Mouse (Mus musculus) hindbrain, embryonic 15.5 days (tissue): ENCODE data around the gene Mbd3l2. TPM values are rescaled to one million over a fixed set of nuclear protein-coding genes. Genes with fewer than 3 reads are reported as not detected.

Source experiments
- microRNA-seq: library from miRNA; unstranded; fragments of <30 nt; microRNA quantifications from one replicate; pipeline ENCODE4, GENCODE M21; 2016
- polyA plus RNA-seq: library from polyadenylated mRNA; unstranded; fragments of >200 nt; fragmentation: Nextera tagmentation; extraction: Ambion mirVana; gene quantifications from 2 replicates; pipeline ENCODE4 v1.2.1, GENCODE M21; 2015

Gene Mbd3l2
- polyA plus RNA-seq, 1 experiment from 2014 or later, result 0.12 TPM

Small RNAs within 50 kb of the gene (microRNA-seq; reads per million reads assigned to microRNA genes)
- not detected for gene Gm22854

Other genes starting within 250 kb of the Mbd3l2 start
- 122 and 130 TPM in 2 replicates for gene Chordc1, start 138.5 kb upstream of the Mbd3l2 start, polyA plus RNA-seq
- 1.7 and 2.2 TPM in 2 replicates for gene Naalad2, start 27.7 kb upstream of the Mbd3l2 start, polyA plus RNA-seq
- not detected in 2 replicates for gene Ubtfl1, start 26.2 kb upstream of the Mbd3l2 start, polyA plus RNA-seq
- gene Zfp558, start 47.6 kb downstream of the Mbd3l2 start, polyA plus RNA-seq, result 30.0 and 39.0 TPM in 2 replicates
- gene Mbd3l1, start 47.7 kb downstream of the Mbd3l2 start, polyA plus RNA-seq, result not detected in 2 replicates
- gene Muc16, start 243.9 kb downstream of the Mbd3l2 start, polyA plus RNA-seq, result not detected in 2 replicates